Mouse (Mus musculus) adrenal gland, adult 2 months (tissue): ENCODE results near the gene Snx27. TPM values are rescaled to one million over a fixed set of nuclear protein-coding genes. Genes with fewer than 3 reads are reported as not detected.

Experiments used
- DNase-seq: peaks from one replicate; pipeline ENCODE4 v3.0.0; 2021
- polyA plus RNA-seq: library from polyadenylated mRNA; depleted of rRNA; stranded (reverse); fragments of >200 nt; gene quantifications from 2 replicates; pipeline ENCODE4 v1.2.3, GENCODE M21; 2012; rRNA removed
- total RNA-seq, 2 experiments: library from RNA; stranded (reverse); gene quantifications; 2 replicates each; pipeline ENCODE4 v1.2.3; 2021

Gene Snx27
- total and polyA plus RNA-seq, 3 experiments = 5.4 to 41.9 (median 40.5) TPM

DNA sequence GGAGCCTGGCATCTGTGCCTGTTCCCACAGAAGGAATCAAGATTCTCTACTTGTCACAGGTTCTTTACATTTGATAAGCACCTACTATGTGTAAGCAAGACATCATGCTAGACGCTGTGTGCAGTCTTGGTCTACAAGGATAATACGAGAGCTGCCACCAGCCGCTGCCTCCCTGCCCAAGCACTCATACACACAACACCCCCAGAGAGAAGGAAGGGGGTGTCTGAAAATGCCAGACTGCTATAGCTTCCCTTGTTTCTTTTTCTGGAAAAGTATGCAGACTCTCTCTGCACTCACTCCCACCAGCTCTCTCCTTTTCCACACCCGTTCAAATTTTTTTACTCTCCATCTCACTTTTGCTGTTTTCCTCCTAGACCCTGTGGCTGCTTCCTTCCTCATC, 105.1 kb downstream of the Snx27 start:
- DNase-seq = no peak

GRCm38 (mm10) chr3:94476301-94477035, 106.0 kb downstream of the Snx27 start:
- no peak for DNase-seq

GRCm38 (mm10) chr3:94473567-94474232, 108.8 kb downstream of the Snx27 start:
- DNase-seq = no peak

GRCm38 (mm10) chr3:94473115-94473505, 109.4 kb downstream of the Snx27 start:
- DNase-seq = no peak

DNA sequence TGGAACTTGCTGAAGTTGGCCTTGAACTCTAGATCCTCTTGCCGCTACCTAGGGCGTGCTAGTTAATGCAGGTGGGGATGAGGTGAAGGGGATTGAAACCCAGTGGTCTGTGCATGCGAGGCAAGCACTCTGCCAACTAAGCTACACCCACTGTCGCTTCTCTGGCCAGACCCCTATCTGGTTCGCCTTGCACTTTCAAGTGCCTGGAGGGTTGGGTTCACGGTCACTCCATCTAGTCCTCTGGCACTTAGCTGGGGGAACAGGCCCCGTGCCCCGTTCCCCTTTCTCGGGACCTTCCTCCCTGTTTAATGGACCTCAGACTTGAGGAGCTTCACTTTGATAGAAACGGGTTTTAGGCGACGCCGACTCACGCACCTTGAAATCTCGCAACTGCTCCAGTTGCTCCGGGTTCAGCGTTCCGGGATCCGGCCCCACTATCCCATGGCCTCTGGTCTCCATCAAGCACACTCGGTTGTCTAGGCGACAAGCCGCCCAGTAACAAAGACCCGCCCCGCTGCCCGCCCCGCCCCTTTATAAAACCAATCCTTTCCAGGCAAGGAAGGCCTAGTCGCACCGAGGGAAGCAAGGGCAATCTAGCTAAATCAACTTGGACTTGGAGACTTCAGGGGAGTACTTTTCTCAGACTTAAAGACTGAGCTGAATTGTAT, 109.9 kb downstream of the Snx27 start:
- peak; percentile 36 for DNase-seq

GRCm38 (mm10) chr3:94468931-94469330, 113.6 kb downstream of the Snx27 start:
- no peak for DNase-seq

DNA sequence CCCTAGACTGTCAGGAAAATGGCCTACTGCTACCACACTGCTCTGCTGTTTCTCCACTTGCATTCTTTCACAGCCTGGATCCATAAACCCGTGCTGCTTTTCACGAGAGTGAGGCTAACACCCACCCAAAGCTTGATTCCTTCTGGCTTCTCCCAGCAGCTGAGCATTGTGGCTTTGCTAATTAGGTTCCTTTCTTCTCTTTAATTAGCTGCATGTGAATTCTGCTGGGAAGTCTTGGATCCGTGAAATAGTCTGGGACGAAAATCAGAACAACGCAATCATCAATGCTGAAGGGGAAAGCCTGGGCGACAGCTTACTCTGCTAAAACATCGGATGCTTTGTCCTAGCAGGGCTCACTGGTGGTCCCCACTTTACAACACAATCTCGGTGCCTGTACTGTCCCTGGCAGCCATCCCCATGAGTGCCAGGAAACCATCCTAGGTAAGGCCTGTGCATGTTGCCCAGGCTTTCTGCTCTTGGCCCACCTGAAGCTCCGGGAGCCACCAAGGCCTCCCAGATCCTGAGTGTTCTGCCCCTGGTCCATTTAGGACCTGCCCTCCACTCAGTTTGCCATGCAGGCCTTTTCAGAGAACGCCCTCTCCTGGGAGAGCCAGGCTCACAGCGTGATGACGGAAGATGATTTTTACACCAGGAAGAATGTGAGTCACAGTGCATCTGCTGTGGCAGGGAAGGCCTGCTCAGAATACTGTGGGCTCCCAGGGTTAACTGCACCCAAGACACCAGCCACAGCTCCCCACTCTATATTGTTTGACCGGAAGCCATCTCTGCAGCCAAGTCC, 116.7 kb downstream of the Snx27 start:
- no peak for DNase-seq

GRCm38 (mm10) chr3:94463926-94464578, 118.5 kb downstream of the Snx27 start:
- DNase-seq = no peak

GRCm38 (mm10) chr3:94459834-94460233, 122.7 kb downstream of the Snx27 start:
- no peak for DNase-seq

- no peak for DNase-seq
These were observed 125.5 kb downstream of the Snx27 start for GRCm38 (mm10) chr3:94457055-94457454.

- DNase-seq = peak; percentile 89
These were observed 126.0 kb downstream of the Snx27 start for GRCm38 (mm10) chr3:94456529-94457000.

GRCm38 (mm10) chr3:94449377-94449776, 133.1 kb downstream of the Snx27 start:
- no peak for DNase-seq

Other genes with a start within 250 kb of the Snx27 start
- not detected for gene Them5, start 240.6 kb downstream of the Snx27 start, total RNA-seq
- gene Them5, start 240.6 kb downstream of the Snx27 start, polyA plus RNA-seq = not detected in 2 replicates
- gene C2cd4d, start 220.3 kb downstream of the Snx27 start, total RNA-seq = under 1 TPM in 1 of 2 experiments, not detected in 1; 0.52 TPM
- gene C2cd4d, start 220.3 kb downstream of the Snx27 start, polyA plus RNA-seq = 4.0 and 5.4 TPM in 2 replicates
- 10 to 100 TPM; 19.8 to 20.5 TPM for gene Rorc, start 209.9 kb downstream of the Snx27 start, total RNA-seq
- gene Rorc, start 209.9 kb downstream of the Snx27 start, polyA plus RNA-seq = 17.4 and 17.6 TPM in 2 replicates
- under 1 TPM; 0.26 to 0.62 TPM for gene Lingo4, start 184.2 kb downstream of the Snx27 start, total RNA-seq
- gene Lingo4, start 184.2 kb downstream of the Snx27 start, polyA plus RNA-seq = 0.22 and 0.37 TPM in 2 replicates
- gene Tdrkh, start 169.4 kb downstream of the Snx27 start, total RNA-seq = 10 to 100 TPM in 1 of 2 experiments, 1 to 10 TPM in 1; 6.4 to 14.7 TPM
- 0.23 and 0.24 TPM in 2 replicates for gene Tdrkh, start 169.4 kb downstream of the Snx27 start, polyA plus RNA-seq
- 10 to 100 TPM; 46.4 to 84.5 TPM for gene Mrpl9, start 139.4 kb downstream of the Snx27 start, total RNA-seq
- 16.4 and 18.0 TPM in 2 replicates for gene Mrpl9, start 139.4 kb downstream of the Snx27 start, polyA plus RNA-seq
- under 1 TPM in 1 of 2 experiments, not detected in 1; 0.24 TPM for gene Oaz3, start 138.8 kb downstream of the Snx27 start, total RNA-seq
- 0.15 TPM in 1 of 2 replicates, not detected in the other for gene Oaz3, start 138.8 kb downstream of the Snx27 start, polyA plus RNA-seq
- gene Celf3, start 104.4 kb downstream of the Snx27 start, total RNA-seq = 10 to 100 TPM; 17.6 to 27.7 TPM
- 62.2 and 77.6 TPM in 2 replicates for gene Celf3, start 104.4 kb downstream of the Snx27 start, polyA plus RNA-seq
- 1 to 10 TPM; 2.8 to 3.5 TPM for gene Riiad1, start 102.4 kb downstream of the Snx27 start, total RNA-seq
- gene Riiad1, start 102.4 kb downstream of the Snx27 start, polyA plus RNA-seq = not detected in 2 replicates
- not detected for gene Gm10972, start 60.4 kb upstream of the Snx27 start, total RNA-seq
- not detected in 2 replicates for gene Gm10972, start 60.4 kb upstream of the Snx27 start, polyA plus RNA-seq
- 10 to 100 TPM; 13.2 to 13.8 TPM for gene Tuft1, start 76.2 kb upstream of the Snx27 start, total RNA-seq
- gene Tuft1, start 76.2 kb upstream of the Snx27 start, polyA plus RNA-seq = 6.8 and 7.1 TPM in 2 replicates
- gene Selenbp2, start 110.8 kb upstream of the Snx27 start, total RNA-seq = 10 to 100 TPM; 10.5 to 15.3 TPM
- 0.33 and 1.5 TPM in 2 replicates for gene Selenbp2, start 110.8 kb upstream of the Snx27 start, polyA plus RNA-seq
- gene Cgn, start 203.8 kb upstream of the Snx27 start, total RNA-seq = 1 to 10 TPM; 1.2 to 1.4 TPM
- gene Cgn, start 203.8 kb upstream of the Snx27 start, polyA plus RNA-seq = 0.18 and 0.28 TPM in 2 replicates